Mouse (Mus musculus): ENCODE measurements at regions not wholly inside any gene's neighbourhood (a gene's known extent, or its start where the extent isn't known, plus 50 kb on each side); places are given as distances from the start of the nearest gene placed in this dataset.

- 74% methylated on average over 7 of the region's 7 CpGs for WGBS
- Histone ChIP-seq H3K4me3 (ENCODE audit: low read depth, low read length) (no peak overlapping the region), H3K4me1 (ENCODE audit: control insufficient read depth, insufficient read depth, insufficient read length, low read length) (no peaks in the 10 kb centered on the region), H3K27me3 (ENCODE audit: control insufficient read depth, insufficient read depth, low read length) (no peaks in the 10 kb centered on the region), H3K36me3 (ENCODE audit: control insufficient read depth, insufficient read depth, low read length) (no peaks in the 10 kb centered on the region), H3K27ac (ENCODE audit: insufficient read depth, low read depth, low read length) (no peak overlapping the region)
- no peak for TF ChIP-seq CTCF (IDR thresholded peaks at IDR 0.05; ENCODE audit: extremely low read depth, insufficient read length, insufficient replicate concordance, low read depth, low read length)
- no peak for TF ChIP-seq POLR2A (IDR thresholded peaks at IDR 0.05; ENCODE audit: low read depth, low read length)
These were observed 117.7 kb upstream of the Ntf3 start for GRCm38 (mm10) chr6:126284409-126284808.

- no peaks in the 10 kb centered on the region for H3K27me3 ChIP-seq (ENCODE audit: control insufficient read depth, insufficient read depth, low read length)
- WGBS = 51% methylated on average over 3 of the region's 3 CpGs
- TF ChIP-seq POLR2A (IDR thresholded peaks at IDR 0.05; ENCODE audit: low read depth, low read length) (no peak), CTCF (IDR thresholded peaks at IDR 0.05; ENCODE audit: extremely low read depth, insufficient read length, insufficient replicate concordance, low read depth, low read length) (no peak)
- H3K27ac ChIP-seq (ENCODE audit: insufficient read depth, low read depth, low read length) = no peak overlapping the region
- H3K36me3 ChIP-seq (ENCODE audit: control insufficient read depth, insufficient read depth, low read length) = no peaks in the 10 kb centered on the region
- no peak overlapping the region for H3K4me3 ChIP-seq (ENCODE audit: low read depth, low read length)
- no peaks in the 10 kb centered on the region for H3K4me1 ChIP-seq (ENCODE audit: control insufficient read depth, insufficient read depth, insufficient read length, low read length)
These were observed 113.6 kb upstream of the Ntf3 start for GRCm38 (mm10) chr6:126280352-126280751.

- TF ChIP-seq POLR2A (IDR thresholded peaks at IDR 0.05; ENCODE audit: low read depth, low read length) (no peak), CTCF (IDR thresholded peaks at IDR 0.05; ENCODE audit: extremely low read depth, insufficient read length, insufficient replicate concordance, low read depth, low read length) (no peak)
- Histone ChIP-seq H3K4me1 (ENCODE audit: control insufficient read depth, insufficient read depth, insufficient read length, low read length) (no peaks in the 10 kb centered on the region), H3K36me3 (ENCODE audit: control insufficient read depth, insufficient read depth, low read length) (no peaks in the 10 kb centered on the region), H3K27ac (ENCODE audit: insufficient read depth, low read depth, low read length) (no peak overlapping the region), H3K27me3 (ENCODE audit: control insufficient read depth, insufficient read depth, low read length) (no peaks in the 10 kb centered on the region), H3K4me3 (ENCODE audit: low read depth, low read length) (no peak overlapping the region)
- WGBS = 88% methylated on average over 5 of the region's 5 CpGs
These were observed 79.3 kb upstream of the Ntf3 start for GRCm38 (mm10) chr6:126245986-126246385.

- H3K4me3 ChIP-seq (ENCODE audit: low read depth, low read length) = no peak overlapping the region
- H3K27ac ChIP-seq (ENCODE audit: insufficient read depth, low read depth, low read length) = no peak overlapping the region
- TF ChIP-seq POLR2A (IDR thresholded peaks at IDR 0.05; ENCODE audit: low read depth, low read length) (no peak), CTCF (IDR thresholded peaks at IDR 0.05; ENCODE audit: extremely low read depth, insufficient read length, insufficient replicate concordance, low read depth, low read length) (no peak)
- H3K36me3 ChIP-seq (ENCODE audit: control insufficient read depth, insufficient read depth, low read length) = no peaks in the 10 kb centered on the region
- WGBS = 56% methylated on average over 3 of the region's 3 CpGs
- no peaks in the 10 kb centered on the region for H3K4me1 ChIP-seq (ENCODE audit: control insufficient read depth, insufficient read depth, insufficient read length, low read length)
- no peaks in the 10 kb centered on the region for H3K27me3 ChIP-seq (ENCODE audit: control insufficient read depth, insufficient read depth, low read length)
These were observed 78.7 kb upstream of the Ntf3 start for GRCm38 (mm10) chr6:126245431-126245830.

- no peak overlapping the region for H3K27ac ChIP-seq (ENCODE audit: insufficient read depth, low read depth, low read length)
- WGBS = 63% methylated on average over 2 of the region's 2 CpGs
- H3K4me1 ChIP-seq (ENCODE audit: control insufficient read depth, insufficient read depth, insufficient read length, low read length) = no peaks in the 10 kb centered on the region
- no peaks in the 10 kb centered on the region for H3K36me3 ChIP-seq (ENCODE audit: control insufficient read depth, insufficient read depth, low read length)
- TF ChIP-seq POLR2A (IDR thresholded peaks at IDR 0.05; ENCODE audit: low read depth, low read length) (no peak), CTCF (IDR thresholded peaks at IDR 0.05; ENCODE audit: extremely low read depth, insufficient read length, insufficient replicate concordance, low read depth, low read length) (no peak)
- no peak overlapping the region for H3K4me3 ChIP-seq (ENCODE audit: low read depth, low read length)
- H3K27me3 ChIP-seq (ENCODE audit: control insufficient read depth, insufficient read depth, low read length) = no peaks in the 10 kb centered on the region
These were observed 75.6 kb upstream of the Ntf3 start for GRCm38 (mm10) chr6:126242299-126242698.

GRCm38 (mm10) chr6:126240256-126240655 is 73.5 kb upstream of the Ntf3 start:
- WGBS = 31% methylated on average over 1 of the region's 1 CpGs
- Histone ChIP-seq H3K27ac (ENCODE audit: insufficient read depth, low read depth, low read length) (no peak overlapping the region), H3K36me3 (ENCODE audit: control insufficient read depth, insufficient read depth, low read length) (no peaks in the 10 kb centered on the region), H3K4me3 (ENCODE audit: low read depth, low read length) (no peak overlapping the region), H3K27me3 (ENCODE audit: control insufficient read depth, insufficient read depth, low read length) (no peaks in the 10 kb centered on the region), H3K4me1 (ENCODE audit: control insufficient read depth, insufficient read depth, insufficient read length, low read length) (no peaks in the 10 kb centered on the region)
- no peak for TF ChIP-seq CTCF (IDR thresholded peaks at IDR 0.05; ENCODE audit: extremely low read depth, insufficient read length, insufficient replicate concordance, low read depth, low read length)
- no peak for TF ChIP-seq POLR2A (IDR thresholded peaks at IDR 0.05; ENCODE audit: low read depth, low read length)
